Mouse (Mus musculus): ENCODE results near the gene Olfr311. TPM values are rescaled to one million over a fixed set of nuclear protein-coding genes. Genes with fewer than 3 reads are reported as not detected.

Olfr311 gene
- total and polyA plus RNA-seq, 3 experiments, result not detected

DNA sequence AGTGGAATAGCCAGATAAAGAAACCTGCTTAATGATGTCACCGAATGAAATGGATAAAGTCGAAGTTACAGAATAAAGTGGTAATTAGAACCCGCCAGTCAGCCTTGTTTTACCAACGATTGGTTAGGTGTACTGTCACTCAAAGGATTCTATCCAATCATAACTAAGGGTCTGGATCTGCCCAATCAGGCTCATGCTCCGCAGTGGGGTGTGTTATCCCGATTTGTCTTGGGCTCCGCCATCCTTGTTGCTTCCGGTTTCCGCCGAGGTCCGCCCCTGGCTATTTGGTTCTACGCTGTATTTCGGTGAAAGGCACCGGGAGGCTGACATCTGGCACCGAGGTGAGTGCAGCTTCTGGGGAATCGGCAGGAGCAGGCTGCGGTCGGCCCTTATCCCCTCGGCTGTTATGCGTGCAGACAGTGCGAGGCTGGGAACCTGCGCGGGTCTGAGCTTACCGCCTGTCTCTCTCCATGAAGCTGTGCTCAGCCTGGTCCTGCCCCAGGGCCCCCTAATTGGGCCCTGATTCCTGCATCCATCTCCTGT is 7.9 kb downstream of the Olfr311 start, which contains the start of gene Gm12258 (continued):
- TF ChIP-seq POLR2AphosphoS2 (IDR thresholded peaks at IDR 0.05; ENCODE audit: low read depth, low read length) (peak; percentile 46; the same call in 1 of the 2 replicates), POLR2A (IDR thresholded peaks at IDR 0.05; ENCODE audit: low read depth, low read length) (peak; percentile 82), CHD1 (IDR thresholded peaks at IDR 0.05; ENCODE audit: low read depth, low read length) (no peak), MYC (IDR thresholded peaks at IDR 0.05; ENCODE audit: low read depth, low read length) (peak; percentile 30; the same call in 1 of the 2 replicates), E2F4 (IDR thresholded peaks at IDR 0.05; ENCODE audit: insufficient replicate concordance, low read depth, low read length) (peak; percentile 92; the same call in 1 of the 2 replicates), ZKSCAN1 (IDR thresholded peaks at IDR 0.05; ENCODE audit: borderline replicate concordance, low read depth, low read length) (no peak), CTCF (conservative IDR thresholded peaks at IDR 0.05 in 1 of 2, IDR thresholded peaks at IDR 0.05 in 1 of 2; ENCODE audit: low read depth in 2 of 2, low read length in 2 of 2) (no peak), MAX (IDR thresholded peaks at IDR 0.05; ENCODE audit: low read length) (peak; percentile 85), UBTF (IDR thresholded peaks at IDR 0.05; ENCODE audit: low read depth, low read length) (no peak), TCF12 (IDR thresholded peaks at IDR 0.05; ENCODE audit: low read depth, low read length) (peak; percentile 81; the same call in 1 of the 2 replicates), KAT2A (IDR thresholded peaks at IDR 0.05; ENCODE audit: insufficient replicate concordance, low read length) (no peak), IRF4 (IDR thresholded peaks at IDR 0.05; ENCODE audit: low read depth, low read length) (peak; percentile 60; the same call in 1 of the 2 replicates), CHD2 (IDR thresholded peaks at IDR 0.05; ENCODE audit: low read length) (peak; percentile 98), JUN (IDR thresholded peaks at IDR 0.05; ENCODE audit: insufficient read depth, low read depth, low read length) (peak; percentile 28; the same call in 1 of the 2 replicates)

- peak overlapping the region; percentile 81 to 93 (median 91) for H3K4me3 ChIP-seq (replicated peaks in 1 of 3; ENCODE audit: low read depth in 2 of 3, low read length in 2 of 3, poor library complexity in 1 of 3)
- H3K9ac ChIP-seq (ENCODE audit: insufficient read depth, low read depth), result peak overlapping the region; percentile 89
- H3K79me2 ChIP-seq (replicated peaks; ENCODE audit: control insufficient read depth, extremely low read depth, insufficient read depth, poor library complexity, severe bottlenecking), result no peaks in the 10 kb centered on the region
- peaks cover 4% of the 10 kb centered on the region for H3K27me3 ChIP-seq (replicated peaks)
- in situ Hi-C loops (cut with MboI; ENCODE audit: low pct_ligation_motif_present, low pct_unique_long_range_greater_than_20kb, low sequenced_read_pairs), result no loop called here
- no peak for DNase-seq (ENCODE audit: extremely low read depth)
- H3K4me2 ChIP-seq (ENCODE audit: insufficient read depth, low read depth, poor library complexity, severe bottlenecking), result peak overlapping the region; percentile 93
- peaks cover 17 to 35% of the 10 kb centered on the region in 2 experiments for H3K36me3 ChIP-seq (replicated peaks in 1 of 2; ENCODE audit: control insufficient read depth in 1 of 2, insufficient read depth in 1 of 2, low read length in 1 of 2)
- H3K4me1 ChIP-seq (ENCODE audit: control insufficient read depth in 1 of 2, insufficient read depth in 2 of 2), result peaks cover 0 to 16% of the 10 kb centered on the region in 2 experiments; a peak in 3 of 4 replicates
- dilution Hi-C loops (cut with MboI; ENCODE audit: extremely low pct_ligation_motif_present, extremely low pct_unique_long_range_greater_than_20kb, low sequenced_read_pairs), result no loop called here
- H3K27ac ChIP-seq (ENCODE audit: insufficient read depth, low read depth), result no peak overlapping the region
- no peak for TF ChIP-seq MAX (IDR thresholded peaks at IDR 0.05; ENCODE audit: low read length)
- peaks cover 10% of the 10 kb centered on the region for H3K9me3 ChIP-seq (replicated peaks; ENCODE audit: low read length)
Measured at GRCm38 (mm10) chr11:58847636-58848035, 8.6 kb downstream of the Olfr311 start.

DNA sequence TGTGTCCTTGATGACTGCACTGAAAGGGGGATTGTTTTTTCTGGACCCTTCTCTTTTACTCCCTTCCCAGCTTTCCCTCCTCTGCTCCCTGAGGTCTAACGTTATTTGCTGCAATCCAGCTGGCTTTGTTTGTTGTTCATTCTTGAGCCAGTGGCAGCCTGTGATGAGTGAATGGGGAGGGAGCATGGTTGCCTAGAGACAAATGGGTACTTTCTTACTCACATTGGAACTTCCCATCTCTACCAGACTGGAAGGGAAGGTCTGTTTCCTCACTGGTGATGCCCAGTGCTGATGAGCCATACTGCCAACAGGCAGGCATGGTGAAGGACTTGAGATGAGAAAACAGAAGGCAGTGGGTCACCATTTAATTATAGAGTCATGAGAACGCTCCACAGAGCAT is 10.7 kb downstream of the Olfr311 start:
- DNase-seq (ENCODE audit: extremely low read depth), result no peak
- TF ChIP-seq NRF1 (IDR thresholded peaks at IDR 0.05; ENCODE audit: low read depth, low read length) (no peak), MEF2A (IDR thresholded peaks at IDR 0.05; ENCODE audit: borderline replicate concordance, low read depth, low read length) (no peak), ZKSCAN1 (IDR thresholded peaks at IDR 0.05; ENCODE audit: borderline replicate concordance, low read depth, low read length) (no peak), HCFC1 (IDR thresholded peaks at IDR 0.05; ENCODE audit: low read depth, low read length) (no peak), RCOR1 (conservative IDR thresholded peaks at IDR 0.05; ENCODE audit: low read depth, low read length) (no peak), GABPA (IDR thresholded peaks at IDR 0.05; ENCODE audit: insufficient replicate concordance, low read depth, low read length) (no peak), ELF1 (IDR thresholded peaks at IDR 0.05; ENCODE audit: low read depth, low read length) (no peak), USF2 (conservative IDR thresholded peaks at IDR 0.05; ENCODE audit: low read depth, low read length) (no peak), SMC3 (IDR thresholded peaks at IDR 0.05; ENCODE audit: low read depth, low read length) (no peak), JUND (conservative IDR thresholded peaks at IDR 0.05; ENCODE audit: low read depth, low read length) (no peak), SIN3A (IDR thresholded peaks at IDR 0.05; ENCODE audit: low read length) (no peak), NELFE (IDR thresholded peaks at IDR 0.05; ENCODE audit: low read depth, low read length) (no peak), POLR2AphosphoS2 (IDR thresholded peaks at IDR 0.05; ENCODE audit: low read depth, low read length) (no peak), PAX5 (IDR thresholded peaks at IDR 0.05; ENCODE audit: low read length) (no peak), POLR2A (IDR thresholded peaks at IDR 0.05; ENCODE audit: low read depth, low read length) (no peak), MYC (IDR thresholded peaks at IDR 0.05; ENCODE audit: low read depth, low read length) (no peak), RAD21 (IDR thresholded peaks at IDR 0.05; ENCODE audit: low read depth, low read length) (no peak), EP300 (IDR thresholded peaks at IDR 0.05; ENCODE audit: low read length) (no peak)
- H3K4me1 ChIP-seq (ENCODE audit: control insufficient read depth in 1 of 2, insufficient read depth in 2 of 2), result peaks cover 0 to 16% of the 10 kb centered on the region in 2 experiments; a peak in 3 of 4 replicates
- H3K79me2 ChIP-seq (replicated peaks; ENCODE audit: control insufficient read depth, extremely low read depth, insufficient read depth, poor library complexity, severe bottlenecking), result no peaks in the 10 kb centered on the region
- in situ Hi-C loops (cut with MboI; ENCODE audit: low pct_ligation_motif_present, low pct_unique_long_range_greater_than_20kb, low sequenced_read_pairs), result no loop called here
- H3K4me2 ChIP-seq (ENCODE audit: insufficient read depth, low read depth, poor library complexity, severe bottlenecking), result no peak overlapping the region
- H3K9ac ChIP-seq (ENCODE audit: insufficient read depth, low read depth), result no peak overlapping the region
- peaks cover 10% of the 10 kb centered on the region for H3K9me3 ChIP-seq (replicated peaks; ENCODE audit: low read length)
- H3K27me3 ChIP-seq (replicated peaks), result peaks cover under 1% of the 10 kb centered on the region
- dilution Hi-C loops (cut with MboI; ENCODE audit: extremely low pct_ligation_motif_present, extremely low pct_unique_long_range_greater_than_20kb, low sequenced_read_pairs), result no loop called here
- no peak overlapping the region for H3K27ac ChIP-seq (ENCODE audit: insufficient read depth, low read depth)
- H3K36me3 ChIP-seq (replicated peaks in 1 of 2; ENCODE audit: control insufficient read depth in 1 of 2, insufficient read depth in 1 of 2, low read length in 1 of 2), result peaks cover 22 to 52% of the 10 kb centered on the region in 2 experiments
- H3K4me3 ChIP-seq (replicated peaks in 1 of 3; ENCODE audit: low read depth in 2 of 3, low read length in 2 of 3, poor library complexity in 1 of 3), result no peak overlapping the region
